Mouse (Mus musculus): ENCODE measurements around the gene Tpbg.
"Not testable (repeated sequence)": the region's sequence is repeated elsewhere in the genome, so short reads cannot be mapped to it uniquely, and the experiment has no call there.

DNA sequence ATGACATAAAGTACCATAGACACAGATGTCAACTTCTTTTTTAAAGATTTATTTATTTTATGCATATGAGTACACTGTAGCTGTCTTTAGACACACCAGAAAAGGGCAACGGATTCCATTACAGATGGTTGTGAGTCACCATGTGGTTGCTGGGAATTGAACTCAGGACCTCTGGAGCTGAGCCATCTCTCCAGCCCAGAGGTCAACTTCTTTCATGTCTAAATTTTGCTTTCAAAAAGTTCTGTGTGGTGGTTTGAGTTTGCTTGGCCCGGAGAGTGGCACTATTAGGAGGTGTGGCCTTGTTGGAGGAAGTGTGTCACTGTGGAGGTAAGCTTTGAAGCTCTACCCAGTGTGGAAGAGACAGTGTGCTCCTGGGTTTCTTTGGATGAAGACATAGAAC is 40.2 kb upstream of the Tpbg start:
- not testable (repeated sequence) for TF ChIP-seq CTCF, EP300 (IDR thresholded peaks at IDR 0.05; ENCODE audit: low read depth)

Data from liver, postnatal 0 days (tissue).